Mouse (Mus musculus) frontal cortex, postnatal 36 days (tissue): ENCODE results near the gene Tgm2.

ENCODE experiments used
- DNase-seq, 2 experiments: peaks; one replicate each; pipeline ENCODE4 v3.0.0; 2022; ENCODE audit warnings: low spot score in 2 of 2

Tgm2 gene

GRCm38 (mm10) chr2:158146223-158146622 is at the start of gene Tgm2:
Gene Tgm2 (minus strand): TSS chr2:158146436.
- DNase-seq: peak; percentile 55 to 68

GRCm38 (mm10) chr2:158194945-158195640 is 48.9 kb upstream of the Tgm2 start:
- peak; percentile 38 to 39 for DNase-seq

GRCm38 (mm10) chr2:158193611-158194336 is 47.5 kb upstream of the Tgm2 start:
- no peak for DNase-seq

GRCm38 (mm10) chr2:158191098-158191497 is 44.9 kb upstream of the Tgm2 start:
- DNase-seq: no peak

GRCm38 (mm10) chr2:158189451-158189850 is 43.2 kb upstream of the Tgm2 start:
- DNase-seq: no peak

GRCm38 (mm10) chr2:158186206-158186871 is 40.1 kb upstream of the Tgm2 start:
- no peak for DNase-seq

GRCm38 (mm10) chr2:158183266-158183665 is 37.0 kb upstream of the Tgm2 start:
- no peak for DNase-seq

- DNase-seq: no peak
These were observed 35.7 kb upstream of the Tgm2 start for GRCm38 (mm10) chr2:158181932-158182331.

- DNase-seq: no peak
These were observed 34.6 kb upstream of the Tgm2 start for GRCm38 (mm10) chr2:158180797-158181196.

- no peak for DNase-seq
These were observed 33.3 kb upstream of the Tgm2 start for GRCm38 (mm10) chr2:158179370-158180111.

- DNase-seq: no peak
These were observed 32.6 kb upstream of the Tgm2 start for GRCm38 (mm10) chr2:158178696-158179369.

- no peak for DNase-seq
These were observed 31.9 kb upstream of the Tgm2 start for GRCm38 (mm10) chr2:158178139-158178538.

GRCm38 (mm10) chr2:158177574-158177973 is 31.3 kb upstream of the Tgm2 start:
- DNase-seq: no peak

- no peak for DNase-seq
These were observed 30.5 kb upstream of the Tgm2 start for GRCm38 (mm10) chr2:158176763-158177162.

- DNase-seq: no peak
These were observed 29.2 kb upstream of the Tgm2 start for GRCm38 (mm10) chr2:158175433-158175832.

GRCm38 (mm10) chr2:158174958-158175357 is 28.7 kb upstream of the Tgm2 start:
- no peak for DNase-seq

- DNase-seq: no peak
These were observed 28.2 kb upstream of the Tgm2 start for GRCm38 (mm10) chr2:158174438-158174837.

- DNase-seq: no peak
These were observed 24.2 kb upstream of the Tgm2 start for GRCm38 (mm10) chr2:158170394-158170793.

GRCm38 (mm10) chr2:158169771-158170170 is 23.5 kb upstream of the Tgm2 start:
- no peak for DNase-seq

GRCm38 (mm10) chr2:158169351-158169750 is 23.1 kb upstream of the Tgm2 start:
- DNase-seq: no peak

GRCm38 (mm10) chr2:158168741-158169211 is 22.5 kb upstream of the Tgm2 start:
- no peak for DNase-seq
